Mouse (Mus musculus) MEL (cell line): ENCODE measurements around the gene Zfp664.

Source experiments
- CTCF ChIP-seq, 3 experiments: IDR thresholded peaks in 2 of 3; conservative IDR thresholded peaks in 1 of 3; 2 replicates each; pipeline ENCODE4 v1.5.1; 2011 to 2012; ENCODE audit warnings: low read length in 3 of 3, low read depth in 2 of 3, mild to moderate bottlenecking in 2 of 3, improper control_type of control experiment in 1 of 3, inconsistent platforms in 1 of 3, mixed read lengths in 1 of 3, moderate library complexity in 1 of 3; ENCODE audit not compliant: control insufficient read depth in 1 of 3, insufficient read depth in 1 of 3, poor library complexity in 1 of 3, severe bottlenecking in 1 of 3
- EP300 ChIP-seq, 2 experiments: IDR thresholded peaks; 2 replicates each; pipeline ENCODE4 v1.6.1; 2011; ENCODE audit warnings: improper control_type of control experiment in 2 of 2, low read length in 2 of 2, low read depth in 1 of 2, mild to moderate bottlenecking in 1 of 2
- ETS1 ChIP-seq: IDR thresholded peaks from 2 replicates; pipeline ENCODE4 v1.6.1; 2012; ENCODE audit warnings: low read depth, mild to moderate bottlenecking, inconsistent platforms, low read length, improper control_type of control experiment, moderate library complexity
- JUND ChIP-seq: IDR thresholded peaks from 2 replicates; pipeline ENCODE4 v1.6.1; 2011; ENCODE audit warnings: low read depth, mild to moderate bottlenecking, improper control_type of control experiment, low read length
- KAT2A ChIP-seq: conservative IDR thresholded peaks from 2 replicates; pipeline ENCODE4 v1.6.1; 2012; ENCODE audit warnings: low read depth, low read length, improper control_type of control experiment, inconsistent platforms
- MAFK ChIP-seq: IDR thresholded peaks from 2 replicates; pipeline ENCODE4 v1.6.1; 2011; ENCODE audit warnings: low read depth, mild to moderate bottlenecking, low read length, improper control_type of control experiment, borderline replicate concordance
- MAX ChIP-seq: IDR thresholded peaks from 2 replicates; pipeline ENCODE4 v1.6.1; 2011; ENCODE audit warnings: low read length, improper control_type of control experiment
- MYB ChIP-seq: IDR thresholded peaks from 2 replicates; pipeline ENCODE4 v1.6.1; 2011; ENCODE audit warnings: mild to moderate bottlenecking, low read depth, low read length, improper control_type of control experiment
- SIN3A ChIP-seq: IDR thresholded peaks from 2 replicates; pipeline ENCODE4 v1.6.1; 2012; ENCODE audit warnings: low read length, improper control_type of control experiment, inconsistent platforms

DNA sequence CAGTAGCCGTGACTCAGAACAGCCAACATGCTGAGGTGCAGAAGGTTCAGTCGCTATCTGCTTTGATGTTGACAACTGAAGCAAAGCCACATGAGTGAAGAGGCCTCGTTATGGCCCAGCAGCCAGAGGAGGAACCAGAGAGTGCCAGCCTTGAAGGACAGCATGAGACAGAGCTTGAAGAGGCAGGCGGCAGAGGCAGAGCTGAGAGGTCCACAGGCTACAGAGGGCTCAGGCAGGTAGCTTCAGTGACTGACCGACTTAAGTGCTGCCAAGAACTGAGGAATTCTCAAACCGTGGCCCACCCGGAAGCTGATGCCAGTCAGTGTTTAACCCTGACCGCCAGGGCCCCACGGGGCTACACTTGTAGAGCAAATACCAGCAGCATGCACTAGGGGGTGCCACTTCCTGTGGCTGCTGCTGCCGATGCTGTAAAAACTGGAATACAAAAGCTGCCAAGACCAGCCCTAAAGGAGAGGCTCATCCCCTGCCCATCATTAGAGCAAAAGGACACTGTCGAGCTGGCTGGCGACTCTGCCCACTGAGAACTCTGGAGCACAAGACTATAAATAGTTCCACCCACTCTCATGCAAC, 81.4 kb downstream of the Zfp664 start:
- TF ChIP-seq MAX (no peak), EP300 (IDR thresholded peaks at IDR 0.05; ENCODE audit: low read depth in 1 of 2, low read length in 2 of 2) (no peak), JUND (no peak), KAT2A (no peak), CTCF (IDR thresholded peaks at IDR 0.05 in 2 of 3, conservative IDR thresholded peaks at IDR 0.05 in 1 of 3; ENCODE audit: control insufficient read depth in 1 of 3, insufficient read depth in 1 of 3, low read depth in 2 of 3, low read length in 3 of 3, poor library complexity in 1 of 3, severe bottlenecking in 1 of 3) (peak; percentile 23 to 41 (median 36)), MYB (no peak), ETS1 (no peak), SIN3A (no peak), MAFK (no peak)
